Comparison of ENCODE assay signal across 15 mouse cellular contexts in the genomic region with DNA sequence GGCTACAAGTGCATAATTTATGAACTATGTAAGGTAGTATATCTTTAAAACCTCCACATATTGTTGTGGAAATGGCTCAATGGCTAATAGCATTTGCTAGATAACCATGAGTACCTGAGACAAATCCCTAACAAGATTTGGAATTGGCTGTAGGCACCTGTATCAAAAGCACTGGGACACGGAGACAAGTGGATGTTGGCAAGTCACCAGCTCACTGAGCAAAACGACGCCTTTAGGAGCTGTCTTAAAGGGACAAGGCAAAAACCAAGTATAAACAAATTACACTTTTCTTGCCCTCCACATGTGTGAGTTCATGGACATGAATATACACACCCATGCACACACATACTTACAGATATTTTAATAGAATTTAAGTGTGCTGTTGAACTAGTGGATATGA.
DNase-seq lines count a peak whose midpoint lies in the region; TF ChIP-seq lines count a peak whose summit lies in the region.
"Had no signal": no experiment of that assay in that cellular context is flagged by ENCODE, and none has a peak within 500 bp of the region (broad histone marks: within the 10 kb centered on the region; RNA-seq: fewer than 3 reads in every experiment).

No protein-coding gene starts in this region.

- TF ChIP-seq POLR2A in brain, embryonic 14.5 days (IDR thresholded peaks at IDR 0.05; ENCODE audit: borderline replicate concordance, extremely low read depth, insufficient read depth, insufficient read length, poor library complexity, severe bottlenecking): no peak

- DNase-seq in cerebellum, postnatal 10 days: peak; percentile 83
- no peak for DNase-seq in cerebellum, adult 8-10 months
- DNase-seq in cerebellum, postnatal 36 days: peak; percentile 32 to 41
- no peak for DNase-seq in cerebellum, adult 11 months
- peak; percentile 41 for DNase-seq in left cerebral cortex, postnatal 4 days
- no peak for DNase-seq in left cerebral cortex, postnatal 36 days (ENCODE audit: low spot score in 2 of 2)
- peak; percentile 23 for DNase-seq in brain, embryonic 14.5 days (ENCODE audit: low read depth)
- DNase-seq: adrenal gland, postnatal 10 days; adrenal gland, postnatal 36 days; B cell, adult 2 months; gastrocnemius, postnatal 25 days; heart, adult 18-20 months; heart, postnatal 10 days; heart, postnatal 36 days; kidney, adult 2 months had no signal

- intact Hi-C loops in left cerebral cortex, postnatal 4 days (cut with DNase I): no loop called here
- intact Hi-C loops in left cerebral cortex, postnatal 36 days (cut with DNase I): no loop called here

- no peak for TF ChIP-seq CTCF in brain, embryonic 14.5 days (IDR thresholded peaks at IDR 0.05; ENCODE audit: borderline replicate concordance, extremely low read depth, insufficient read depth, insufficient read length)

Comparison
In these comparisons a context has a peak if more than half of its experiments do, and no peak if none do; other contexts are left out.
1. DNase-seq: peak in cerebellum, postnatal 10 days (2 of 2), cerebellum, postnatal 36 days (2 of 2), left cerebral cortex, postnatal 4 days (single experiment) and brain, embryonic 14.5 days (single experiment); none in cerebellum, adult 8-10 months (single experiment), cerebellum, adult 11 months (single experiment) and left cerebral cortex, postnatal 36 days (0 of 2).